In genomic region chr16:94526344-94527151, GRCm38 (mm10) we compare ENCODE assay signal across 8 mouse cellular contexts. TPM values are rescaled to one million over a fixed set of nuclear protein-coding genes. Genes with fewer than 3 reads are reported as not detected.
A peak's percentile ranks its signal among the peaks of the same experiment; 100 is the strongest.
DNase-seq lines count a peak whose midpoint lies in the region; ATAC-seq lines count a peak whose summit lies in the region.

TSS of gene Vps26c (minus strand) at chr16:94526830.

- H3K27ac ChIP-seq in forebrain, embryonic 11.5 days (ENCODE audit: low read depth, low read length) = peak within 1 kb of the TSS; percentile 82
- peak within 1 kb of the TSS; percentile 97 for H3K27ac ChIP-seq in heart, embryonic 16.5 days (ENCODE audit: low read length)
- peak within 1 kb of the TSS; percentile 94 for H3K27ac ChIP-seq in liver, embryonic 15.5 days (replicated peaks)
- peak within 1 kb of the TSS; percentile 83 for H3K27ac ChIP-seq in neural tube, embryonic 12.5 days

- H3K4me2 ChIP-seq in forebrain, embryonic 11.5 days (ENCODE audit: low read depth, low read length, severe bottlenecking) = peak within 1 kb of the TSS; percentile 88
- peak within 1 kb of the TSS; percentile 85 for H3K4me2 ChIP-seq in heart, embryonic 16.5 days (ENCODE audit: low read depth, low read length)
- peak within 1 kb of the TSS; percentile 87 for H3K4me2 ChIP-seq in liver, embryonic 15.5 days
- H3K4me2 ChIP-seq in neural tube, embryonic 12.5 days (replicated peaks) = peak within 1 kb of the TSS; percentile 68

- H3K4me3 ChIP-seq in forebrain, embryonic 11.5 days (ENCODE audit: low read depth, low read length) = peak within 1 kb of the TSS; percentile 79
- peak within 1 kb of the TSS; percentile 83 for H3K4me3 ChIP-seq in heart, embryonic 16.5 days (ENCODE audit: low read length)
- H3K4me3 ChIP-seq in liver, embryonic 15.5 days (replicated peaks) = peak within 1 kb of the TSS; percentile 95
- H3K4me3 ChIP-seq in neural tube, embryonic 12.5 days = peak within 1 kb of the TSS; percentile 77

- under 1% methylated on average over 92 of the region's 93 CpGs for WGBS in forebrain, embryonic 11.5 days
- WGBS in heart, embryonic 16.5 days = under 1% methylated on average over 93 of the region's 93 CpGs
- under 1% methylated on average over 93 of the region's 93 CpGs for WGBS in liver, embryonic 15.5 days (ENCODE audit: insufficient replicate concordance)
- WGBS in neural tube, embryonic 12.5 days = under 1% methylated on average over 93 of the region's 93 CpGs

- no peaks in the 10 kb centered on the region for H3K27me3 ChIP-seq in forebrain, embryonic 11.5 days (ENCODE audit: control insufficient read depth, insufficient read depth, low read length)
- no peaks in the 10 kb centered on the region for H3K27me3 ChIP-seq in heart, embryonic 16.5 days (ENCODE audit: control insufficient read depth, insufficient read depth, low read length)
- no peaks in the 10 kb centered on the region for H3K27me3 ChIP-seq in liver, embryonic 15.5 days
- H3K27me3 ChIP-seq in neural tube, embryonic 12.5 days (replicated peaks) = no peaks in the 10 kb centered on the region

- no peaks in the 10 kb centered on the region for H3K9me3 ChIP-seq in forebrain, embryonic 11.5 days (ENCODE audit: control insufficient read depth, low read length)
- no peaks in the 10 kb centered on the region for H3K9me3 ChIP-seq in heart, embryonic 16.5 days (replicated peaks; ENCODE audit: control insufficient read depth, low read length)
- no peaks in the 10 kb centered on the region for H3K9me3 ChIP-seq in liver, embryonic 15.5 days (replicated peaks)
- H3K9me3 ChIP-seq in neural tube, embryonic 12.5 days = no peaks in the 10 kb centered on the region

- peak; percentile 93 for ATAC-seq in forebrain, embryonic 11.5 days (replicated peaks; ENCODE audit: low FRiP score)
- ATAC-seq in heart, embryonic 16.5 days (replicated peaks; ENCODE audit: extremely low read depth, insufficient read depth, low FRiP score) = peak; percentile 89
- peak; percentile 90 for ATAC-seq in liver, embryonic 15.5 days (ENCODE audit: insufficient read depth)
- ATAC-seq in neural tube, embryonic 12.5 days (ENCODE audit: low FRiP score, low read depth) = peak; percentile 94

- peak within 1 kb of the TSS; percentile 76 for H3K9ac ChIP-seq in forebrain, embryonic 11.5 days (ENCODE audit: low read length)
- peak within 1 kb of the TSS; percentile 85 for H3K9ac ChIP-seq in heart, embryonic 16.5 days (ENCODE audit: low read length)
- peak within 1 kb of the TSS; percentile 84 for H3K9ac ChIP-seq in liver, embryonic 15.5 days
- peak within 1 kb of the TSS; percentile 69 for H3K9ac ChIP-seq in neural tube, embryonic 12.5 days

- DNase-seq in CD8-positive naive resting alpha-beta T cell, adult 2 months (ENCODE audit: low read depth in 2 of 2, low spot score in 2 of 2) = peak; percentile 94 to 96
- peak; percentile 93 for DNase-seq in c-Kit-positive CD71-positive TER-119-negative erythroid progenitor cells, embryonic 14.5 days (ENCODE audit: low read depth)
- DNase-seq in forebrain, embryonic 11.5 days (ENCODE audit: low spot score) = peak; percentile 98
- peak; percentile 97 to 98 for DNase-seq in kidney, postnatal 36 days
- peak; percentile 96 for DNase-seq in telencephalon, adult 2 months (ENCODE audit: low read depth, low spot score)

- H3K4me1 ChIP-seq in forebrain, embryonic 11.5 days (replicated peaks; ENCODE audit: control insufficient read depth, insufficient read depth, low read length) = peaks cover 8% of the 10 kb centered on the region
- peaks cover 40% of the 10 kb centered on the region for H3K4me1 ChIP-seq in heart, embryonic 16.5 days (ENCODE audit: control insufficient read depth, insufficient read depth, low read length)
- H3K4me1 ChIP-seq in liver, embryonic 15.5 days (replicated peaks) = peaks cover 42% of the 10 kb centered on the region
- H3K4me1 ChIP-seq in neural tube, embryonic 12.5 days = peaks cover 27% of the 10 kb centered on the region

- H3K36me3 ChIP-seq in forebrain, embryonic 11.5 days (ENCODE audit: control insufficient read depth, insufficient read depth, low read length) = no peaks in the 10 kb centered on the region
- H3K36me3 ChIP-seq in heart, embryonic 16.5 days (ENCODE audit: control insufficient read depth, insufficient read depth) = no peaks in the 10 kb centered on the region
- 0 out of 2 replicates have a peak, but pooled peaks cover 4% of the 10 kb centered on the region for H3K36me3 ChIP-seq in liver, embryonic 15.5 days (replicated peaks)
- peaks cover 3% of the 10 kb centered on the region; the same call in 1 of the 2 replicates for H3K36me3 ChIP-seq in neural tube, embryonic 12.5 days

RNA-seq across cellular contexts. Expression of gene Vps26c, which starts in this region (rescaled TPM):
- polyA plus RNA-seq in forebrain, embryonic 11.5 days (2014; fragmentation: Nextera tagmentation; extraction: Ambion mirVana) = 51.3 and 59.6 TPM in 2 replicates
- polyA plus RNA-seq in heart, embryonic 16.5 days (2015; fragmentation: Nextera tagmentation; extraction: Ambion mirVana) = 47.9 and 51.7 TPM in 2 replicates
- 19.2 and 20.6 TPM in 2 replicates for polyA plus RNA-seq in liver, embryonic 15.5 days (2015; fragmentation: Nextera tagmentation; extraction: Ambion mirVana)
- polyA plus RNA-seq in neural tube, embryonic 12.5 days (2016; fragmentation: Nextera tagmentation; extraction: Ambion mirVana) = 65.2 and 69.7 TPM in 2 replicates

Comparison
In these comparisons a context has a peak if more than half of its experiments do, and no peak if none do; other contexts are left out.
1. Peak in every context shown above with its lines: DNase-seq, ATAC-seq, H3K4me3 ChIP-seq and H3K27ac ChIP-seq.